Mouse (Mus musculus): ENCODE measurements around the gene Dgkd. TPM values are rescaled to one million over a fixed set of nuclear protein-coding genes. Genes with fewer than 3 reads are reported as not detected.
A peak's percentile ranks its signal among the peaks of the same experiment; 100 is the strongest.

Dgkd gene
- polyA plus RNA-seq, 1 experiment from 2014 or later: 32.9 TPM

DNA sequence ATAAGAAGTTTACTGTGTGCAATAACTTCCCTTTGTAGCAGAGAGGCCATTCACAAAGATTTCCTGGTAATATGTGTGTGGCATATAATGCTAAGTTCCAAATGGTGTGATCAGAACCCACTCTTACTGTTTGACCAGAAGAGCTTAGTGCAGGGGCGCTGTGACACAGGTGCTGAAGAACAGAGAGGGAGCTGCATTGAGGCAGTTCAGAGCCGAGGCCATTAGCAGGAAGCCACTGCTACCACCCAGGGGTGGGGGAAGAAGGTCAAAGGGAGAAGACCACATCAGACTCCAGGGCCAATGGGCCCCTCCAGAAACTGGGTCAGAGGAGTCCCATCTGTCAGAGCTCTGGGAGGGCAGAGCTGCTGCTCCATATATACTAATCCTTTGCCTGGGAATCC is 1.8 kb downstream of the Dgkd start:
- H3K9ac ChIP-seq (ENCODE audit: low read length): peak overlapping the region; percentile 94; the same call in 1 of the 2 replicates
- no peak for ATAC-seq (ENCODE audit: low read depth)

DNA sequence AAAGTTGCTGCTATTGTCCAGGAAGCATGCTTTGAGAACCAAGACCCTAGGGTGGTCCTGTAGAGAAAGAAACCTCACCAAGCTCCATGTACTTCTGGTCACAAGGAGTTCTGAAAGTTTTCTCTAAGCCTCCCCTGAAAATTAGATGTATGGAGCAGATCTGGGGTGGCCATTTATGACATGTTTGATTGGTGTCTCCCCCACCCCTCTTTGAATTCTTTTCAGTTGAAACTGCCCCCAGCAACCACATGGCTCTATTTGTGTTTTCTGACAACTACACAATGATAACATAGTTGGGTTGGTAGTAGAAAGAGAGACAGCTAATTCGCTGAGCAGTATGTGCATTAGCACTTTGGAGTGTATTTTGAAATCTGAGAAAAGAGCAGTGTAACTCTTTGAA is 2.4 kb downstream of the Dgkd start:
- no peak overlapping the region for H3K4me3 ChIP-seq (ENCODE audit: low read length)
- no peaks in the 10 kb centered on the region for H3K36me3 ChIP-seq (ENCODE audit: control insufficient read depth, insufficient read depth, low read length)
- WGBS: 76% methylated on average over 1 of the region's 1 CpGs
- H3K27me3 ChIP-seq (ENCODE audit: control insufficient read depth, insufficient read depth, low read depth, low read length): no peaks in the 10 kb centered on the region
- H3K4me2 ChIP-seq (ENCODE audit: low read depth, low read length): no peak overlapping the region; the same call in 1 of the 2 replicates
- H3K4me1 ChIP-seq (replicated peaks; ENCODE audit: control insufficient read depth, insufficient read depth, low read length): peaks cover 35% of the 10 kb centered on the region
- H3K27ac ChIP-seq (ENCODE audit: low read length): no peak overlapping the region
- H3K9me3 ChIP-seq (ENCODE audit: control insufficient read depth, low read length): no peaks in the 10 kb centered on the region
- ATAC-seq (ENCODE audit: low read depth): no peak
- H3K9ac ChIP-seq (ENCODE audit: low read length): no peak overlapping the region

More for the DNA sequence above, 1.8 kb downstream of the Dgkd start:
- Histone ChIP-seq H3K36me3 (ENCODE audit: control insufficient read depth, insufficient read depth, low read length) (no peaks in the 10 kb centered on the region), H3K4me3 (ENCODE audit: low read length) (peak overlapping the region; percentile 89), H3K4me2 (ENCODE audit: low read depth, low read length) (peak overlapping the region; percentile 98), H3K4me1 (replicated peaks; ENCODE audit: control insufficient read depth, insufficient read depth, low read length) (peaks cover 35% of the 10 kb centered on the region), H3K9me3 (ENCODE audit: control insufficient read depth, low read length) (no peaks in the 10 kb centered on the region), H3K27ac (ENCODE audit: low read length) (no peak overlapping the region), H3K27me3 (ENCODE audit: control insufficient read depth, insufficient read depth, low read depth, low read length) (no peaks in the 10 kb centered on the region)
- 41% methylated on average over 2 of the region's 2 CpGs for WGBS

- no peak overlapping the region for H3K4me2 ChIP-seq (ENCODE audit: low read depth, low read length)
- no peaks in the 10 kb centered on the region for H3K9me3 ChIP-seq (ENCODE audit: control insufficient read depth, low read length)
- no peaks in the 10 kb centered on the region for H3K36me3 ChIP-seq (ENCODE audit: control insufficient read depth, insufficient read depth, low read length)
- no peak overlapping the region for H3K27ac ChIP-seq (ENCODE audit: low read length)
- no peaks in the 10 kb centered on the region for H3K27me3 ChIP-seq (ENCODE audit: control insufficient read depth, insufficient read depth, low read depth, low read length)
- 79% methylated on average over 3 of the region's 3 CpGs for whole genome bisulfite sequencing
- no peak for ATAC-seq (ENCODE audit: low read depth)
- H3K4me1 ChIP-seq (replicated peaks; ENCODE audit: control insufficient read depth, insufficient read depth, low read length): peaks cover 35% of the 10 kb centered on the region
- H3K4me3 ChIP-seq (ENCODE audit: low read length): no peak overlapping the region
- no peak overlapping the region for H3K9ac ChIP-seq (ENCODE audit: low read length)
Observed at GRCm38 (mm10) chr1:87856823-87857222, 3.7 kb downstream of the Dgkd start.

DNA sequence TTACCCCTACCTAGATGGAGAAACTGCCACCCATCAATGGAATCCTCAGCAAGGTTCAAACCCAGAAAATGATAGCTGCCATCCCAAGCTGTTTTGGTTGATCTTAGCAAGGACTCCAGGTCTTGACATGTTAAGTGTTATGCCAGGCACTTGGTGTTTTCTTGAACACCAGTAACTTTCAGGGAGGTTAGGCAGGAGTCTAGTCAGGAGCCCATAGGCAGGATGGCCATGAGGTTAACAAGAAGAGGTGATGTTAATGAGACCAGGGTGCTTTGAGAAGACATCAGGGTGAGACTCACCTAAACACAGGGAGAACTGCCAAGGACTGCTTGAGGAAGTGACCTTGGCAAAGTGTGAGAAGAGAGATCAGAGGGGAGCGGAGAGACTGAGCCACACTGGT is 4.9 kb downstream of the Dgkd start:
- Histone ChIP-seq H3K9me3 (ENCODE audit: control insufficient read depth, low read length) (no peaks in the 10 kb centered on the region), H3K27me3 (ENCODE audit: control insufficient read depth, insufficient read depth, low read depth, low read length) (no peaks in the 10 kb centered on the region), H3K36me3 (ENCODE audit: control insufficient read depth, insufficient read depth, low read length) (no peaks in the 10 kb centered on the region), H3K9ac (ENCODE audit: low read length) (0 out of 2 replicates have a peak overlapping the region, but pooled peaks have one; percentile 11), H3K4me3 (ENCODE audit: low read length) (no peak overlapping the region), H3K27ac (ENCODE audit: low read length) (no peak overlapping the region), H3K4me2 (ENCODE audit: low read depth, low read length) (no peak overlapping the region), H3K4me1 (replicated peaks; ENCODE audit: control insufficient read depth, insufficient read depth, low read length) (peaks cover 32% of the 10 kb centered on the region)
- ATAC-seq (ENCODE audit: low read depth): no peak
- WGBS: 80% methylated on average over 1 of the region's 1 CpGs

- no peak for ATAC-seq (ENCODE audit: low read depth)
- 0 out of 2 replicates have a peak overlapping the region, but pooled peaks have one; percentile 11 for H3K9ac ChIP-seq (ENCODE audit: low read length)
- no peak overlapping the region for H3K4me3 ChIP-seq (ENCODE audit: low read length)
- peaks cover 32% of the 10 kb centered on the region for H3K4me1 ChIP-seq (replicated peaks; ENCODE audit: control insufficient read depth, insufficient read depth, low read length)
- 76% methylated on average over 2 of the region's 2 CpGs for WGBS
- H3K36me3 ChIP-seq (ENCODE audit: control insufficient read depth, insufficient read depth, low read length): no peaks in the 10 kb centered on the region
- no peaks in the 10 kb centered on the region for H3K27me3 ChIP-seq (ENCODE audit: control insufficient read depth, insufficient read depth, low read depth, low read length)
- no peak overlapping the region for H3K4me2 ChIP-seq (ENCODE audit: low read depth, low read length)
- H3K27ac ChIP-seq (ENCODE audit: low read length): no peak overlapping the region
- no peaks in the 10 kb centered on the region for H3K9me3 ChIP-seq (ENCODE audit: control insufficient read depth, low read length)
Observed at GRCm38 (mm10) chr1:87858529-87858928, 5.4 kb downstream of the Dgkd start.

DNA sequence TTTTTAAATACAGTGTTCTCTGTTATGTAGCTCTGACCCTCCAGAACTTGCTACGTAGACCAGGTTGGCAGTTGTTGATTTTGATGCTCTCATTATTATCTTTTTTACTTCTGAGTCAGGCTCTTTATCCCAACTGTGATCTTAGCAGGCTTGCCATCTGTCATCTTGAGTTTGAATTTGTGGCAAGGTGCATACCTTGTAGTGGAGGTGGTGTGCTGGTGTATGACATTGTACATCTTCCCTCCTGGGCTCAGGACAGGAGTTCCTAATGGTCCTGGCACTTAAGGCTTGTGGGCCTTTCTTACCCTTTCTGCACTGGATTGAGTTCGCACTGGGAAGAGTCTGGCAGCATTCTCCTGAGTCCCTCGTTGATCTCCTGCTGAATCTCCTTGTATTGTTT is 10.5 kb downstream of the Dgkd start:
- no peak overlapping the region for H3K4me3 ChIP-seq (ENCODE audit: low read length)
- no peaks in the 10 kb centered on the region for H3K27me3 ChIP-seq (ENCODE audit: control insufficient read depth, insufficient read depth, low read depth, low read length)
- H3K27ac ChIP-seq (ENCODE audit: low read length): no peak overlapping the region
- no peaks in the 10 kb centered on the region for H3K36me3 ChIP-seq (ENCODE audit: control insufficient read depth, insufficient read depth, low read length)
- WGBS: 64% methylated on average over 3 of the region's 3 CpGs
- no peak for ATAC-seq (ENCODE audit: low read depth)
- H3K4me2 ChIP-seq (ENCODE audit: low read depth, low read length): no peak overlapping the region
- no peak overlapping the region for H3K9ac ChIP-seq (ENCODE audit: low read length)
- peaks cover 5% of the 10 kb centered on the region; the same call in 1 of the 2 replicates for H3K4me1 ChIP-seq (replicated peaks; ENCODE audit: control insufficient read depth, insufficient read depth, low read length)
- no peaks in the 10 kb centered on the region for H3K9me3 ChIP-seq (ENCODE audit: control insufficient read depth, low read length)

GRCm38 (mm10) chr1:87864889-87865288 is 11.8 kb downstream of the Dgkd start:
- H3K4me1 ChIP-seq (replicated peaks; ENCODE audit: control insufficient read depth, insufficient read depth, low read length): no peaks in the 10 kb centered on the region; the same call in 1 of the 2 replicates
- no peak overlapping the region for H3K4me3 ChIP-seq (ENCODE audit: low read length)
- no peaks in the 10 kb centered on the region for H3K27me3 ChIP-seq (ENCODE audit: control insufficient read depth, insufficient read depth, low read depth, low read length)
- H3K9ac ChIP-seq (ENCODE audit: low read length): no peak overlapping the region
- no peak for ATAC-seq (ENCODE audit: low read depth)
- H3K9me3 ChIP-seq (ENCODE audit: control insufficient read depth, low read length): no peaks in the 10 kb centered on the region
- no peak overlapping the region for H3K4me2 ChIP-seq (ENCODE audit: low read depth, low read length)
- no peaks in the 10 kb centered on the region for H3K36me3 ChIP-seq (ENCODE audit: control insufficient read depth, insufficient read depth, low read length)
- H3K27ac ChIP-seq (ENCODE audit: low read length): no peak overlapping the region

- whole genome bisulfite sequencing: 87% methylated on average over 1 of the region's 1 CpGs
- Histone ChIP-seq H3K4me1 (replicated peaks; ENCODE audit: control insufficient read depth, insufficient read depth, low read length) (peaks cover 10% of the 10 kb centered on the region), H3K4me3 (ENCODE audit: low read length) (no peak overlapping the region), H3K27me3 (ENCODE audit: control insufficient read depth, insufficient read depth, low read depth, low read length) (no peaks in the 10 kb centered on the region), H3K4me2 (ENCODE audit: low read depth, low read length) (no peak overlapping the region), H3K9ac (ENCODE audit: low read length) (no peak overlapping the region), H3K27ac (ENCODE audit: low read length) (no peak overlapping the region), H3K9me3 (ENCODE audit: control insufficient read depth, low read length) (no peaks in the 10 kb centered on the region), H3K36me3 (ENCODE audit: control insufficient read depth, insufficient read depth, low read length) (no peaks in the 10 kb centered on the region)
- ATAC-seq (ENCODE audit: low read depth): no peak
Observed at GRCm38 (mm10) chr1:87866672-87867071, 13.6 kb downstream of the Dgkd start.

DNA sequence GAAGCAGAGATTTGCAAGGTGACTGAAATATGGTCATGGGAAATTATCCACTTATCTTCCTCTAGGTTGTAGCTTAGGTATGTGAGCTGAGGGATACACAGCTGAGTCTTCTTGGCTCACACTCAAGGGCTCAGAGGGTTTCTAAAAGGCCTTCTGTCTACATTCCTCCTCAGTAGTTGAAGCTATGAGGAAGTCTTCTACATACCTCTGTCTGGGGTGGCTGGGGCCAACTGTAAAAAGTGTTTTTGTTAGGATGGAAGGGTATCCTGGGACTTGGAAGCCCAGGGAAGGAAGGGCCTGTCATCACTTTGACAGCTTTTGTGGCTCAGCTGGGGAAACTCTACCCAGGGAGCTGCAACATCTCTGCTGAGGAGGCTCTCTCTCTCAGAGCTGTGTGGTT is 18.5 kb downstream of the Dgkd start:
- peak; percentile 55; the same call in 1 of the 2 replicates for ATAC-seq (ENCODE audit: low read depth)
- H3K36me3 ChIP-seq (ENCODE audit: control insufficient read depth, insufficient read depth, low read length): no peaks in the 10 kb centered on the region
- no peak overlapping the region for H3K4me2 ChIP-seq (ENCODE audit: low read depth, low read length)
- H3K4me1 ChIP-seq (replicated peaks; ENCODE audit: control insufficient read depth, insufficient read depth, low read length): peaks cover 15% of the 10 kb centered on the region
- no peak overlapping the region for H3K4me3 ChIP-seq (ENCODE audit: low read length)
- no peaks in the 10 kb centered on the region for H3K27me3 ChIP-seq (ENCODE audit: control insufficient read depth, insufficient read depth, low read depth, low read length)
- no peaks in the 10 kb centered on the region for H3K9me3 ChIP-seq (ENCODE audit: control insufficient read depth, low read length)
- H3K27ac ChIP-seq (ENCODE audit: low read length): 0 out of 2 replicates have a peak overlapping the region, but pooled peaks have one; percentile 13
- H3K9ac ChIP-seq (ENCODE audit: low read length): no peak overlapping the region

DNA sequence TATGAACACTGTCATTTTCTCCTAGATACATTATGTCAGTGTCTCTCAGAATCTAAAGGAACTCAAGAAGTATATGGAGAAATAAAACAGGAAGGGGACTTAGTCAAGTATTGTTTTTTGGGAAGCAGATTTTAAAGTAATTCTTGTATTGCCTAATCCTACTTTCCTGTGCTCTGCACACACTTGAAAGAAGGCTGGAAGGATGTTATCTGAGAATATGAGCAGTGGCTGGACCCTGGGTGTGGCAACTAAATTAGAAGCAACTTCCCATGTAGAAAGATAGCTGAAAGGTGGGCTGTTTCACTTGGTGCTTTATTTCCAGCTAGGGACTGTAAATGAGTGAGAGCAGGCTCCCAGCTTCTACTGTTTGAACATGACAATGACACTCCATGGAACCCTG is 20.0 kb downstream of the Dgkd start:
- Histone ChIP-seq H3K9ac (ENCODE audit: low read length) (no peak overlapping the region), H3K27ac (ENCODE audit: low read length) (no peak overlapping the region), H3K4me2 (ENCODE audit: low read depth, low read length) (no peak overlapping the region), H3K36me3 (ENCODE audit: control insufficient read depth, insufficient read depth, low read length) (no peaks in the 10 kb centered on the region), H3K9me3 (ENCODE audit: control insufficient read depth, low read length) (no peaks in the 10 kb centered on the region), H3K4me1 (replicated peaks; ENCODE audit: control insufficient read depth, insufficient read depth, low read length) (peaks cover 15% of the 10 kb centered on the region), H3K4me3 (ENCODE audit: low read length) (no peak overlapping the region), H3K27me3 (ENCODE audit: control insufficient read depth, insufficient read depth, low read depth, low read length) (no peaks in the 10 kb centered on the region)
- ATAC-seq (ENCODE audit: low read depth): no peak

Measured in lung, embryonic 16.5 days (tissue).